Mouse (Mus musculus): ENCODE results near the gene Msh4. TPM values are rescaled to one million over a fixed set of nuclear protein-coding genes. Genes with fewer than 3 reads are reported as not detected.
"Not testable (repeated sequence)": the region's sequence is repeated elsewhere in the genome, so short reads cannot be mapped to it uniquely, and the experiment has no call there.

Msh4 gene
- polyA plus RNA-seq, 1 experiment from 2014 or later, result 0.27 TPM

GRCm38 (mm10) chr3:153864636-153865429 is 41.1 kb downstream of the Msh4 start:
- 88% methylated on average over 4 of the region's 4 CpGs for WGBS
- Histone ChIP-seq H3K4me3 (no peak overlapping the region), H3K9me3 (no peaks in the 10 kb centered on the region), H3K9ac (replicated peaks) (no peak overlapping the region), H3K27ac (replicated peaks) (no peak overlapping the region), H3K4me1 (no peaks in the 10 kb centered on the region), H3K27me3 (no peaks in the 10 kb centered on the region), H3K4me2 (replicated peaks) (no peak overlapping the region), H3K36me3 (no peaks in the 10 kb centered on the region)
- no peak for ATAC-seq (replicated peaks)

GRCm38 (mm10) chr3:153863816-153864215 is 42.1 kb downstream of the Msh4 start:
- no peak overlapping the region for H3K4me2 ChIP-seq (replicated peaks)
- no peaks in the 10 kb centered on the region for H3K27me3 ChIP-seq
- no peaks in the 10 kb centered on the region for H3K9me3 ChIP-seq
- H3K9ac ChIP-seq (replicated peaks), result no peak overlapping the region
- no peaks in the 10 kb centered on the region for H3K4me1 ChIP-seq
- no peak overlapping the region for H3K4me3 ChIP-seq
- no peak for ATAC-seq (replicated peaks)
- no peaks in the 10 kb centered on the region for H3K36me3 ChIP-seq
- no peak overlapping the region for H3K27ac ChIP-seq (replicated peaks)
- 86% methylated on average over 2 of the region's 2 CpGs for WGBS

GRCm38 (mm10) chr3:153860392-153860791 is 45.5 kb downstream of the Msh4 start:
- H3K4me3 ChIP-seq; H3K27me3 ChIP-seq; H3K9me3 ChIP-seq; H3K9ac ChIP-seq (replicated peaks); H3K36me3 ChIP-seq; H3K4me1 ChIP-seq; H3K27ac ChIP-seq (replicated peaks); H3K4me2 ChIP-seq (replicated peaks); ATAC-seq (replicated peaks): not testable (repeated sequence)
- 92% methylated on average over 8 of the region's 8 CpGs for WGBS

- H3K36me3 ChIP-seq, result no peaks in the 10 kb centered on the region
- H3K4me3 ChIP-seq, result no peak overlapping the region
- no peak for ATAC-seq (replicated peaks)
- H3K27ac ChIP-seq (replicated peaks), result no peak overlapping the region
- H3K9me3 ChIP-seq, result no peaks in the 10 kb centered on the region
- no peak overlapping the region for H3K4me2 ChIP-seq (replicated peaks)
- H3K9ac ChIP-seq (replicated peaks), result no peak overlapping the region
- no peaks in the 10 kb centered on the region for H3K4me1 ChIP-seq
- H3K27me3 ChIP-seq, result no peaks in the 10 kb centered on the region
- WGBS, result 78% methylated on average over 10 of the region's 10 CpGs
These were observed 47.5 kb downstream of the Msh4 start for GRCm38 (mm10) chr3:153858350-153859001.

- 87% methylated on average over 8 of the region's 8 CpGs for WGBS
- Histone ChIP-seq H3K27ac (replicated peaks) (no peak overlapping the region), H3K9ac (replicated peaks) (no peak overlapping the region), H3K27me3 (no peaks in the 10 kb centered on the region), H3K4me2 (replicated peaks) (no peak overlapping the region), H3K4me1 (no peaks in the 10 kb centered on the region), H3K4me3 (no peak overlapping the region), H3K36me3 (no peaks in the 10 kb centered on the region), H3K9me3 (no peaks in the 10 kb centered on the region)
- no peak for ATAC-seq (replicated peaks)
These were observed 53.7 kb downstream of the Msh4 start for GRCm38 (mm10) chr3:153852266-153852665.

GRCm38 (mm10) chr3:153850759-153851158 is 55.2 kb downstream of the Msh4 start:
- 74% methylated on average over 7 of the region's 7 CpGs for WGBS
- no peak for ATAC-seq (replicated peaks)
- no peak overlapping the region for H3K27ac ChIP-seq (replicated peaks)
- H3K4me1 ChIP-seq, result no peaks in the 10 kb centered on the region
- no peak overlapping the region for H3K4me3 ChIP-seq
- no peaks in the 10 kb centered on the region for H3K9me3 ChIP-seq
- no peak overlapping the region for H3K9ac ChIP-seq (replicated peaks)
- no peaks in the 10 kb centered on the region for H3K27me3 ChIP-seq
- no peaks in the 10 kb centered on the region for H3K36me3 ChIP-seq
- no peak overlapping the region for H3K4me2 ChIP-seq (replicated peaks)

- Histone ChIP-seq H3K27ac (replicated peaks) (no peak overlapping the region), H3K36me3 (no peaks in the 10 kb centered on the region), H3K27me3 (no peaks in the 10 kb centered on the region), H3K4me3 (no peak overlapping the region), H3K9ac (replicated peaks) (no peak overlapping the region), H3K4me2 (replicated peaks) (no peak overlapping the region), H3K9me3 (no peaks in the 10 kb centered on the region), H3K4me1 (no peaks in the 10 kb centered on the region)
- ATAC-seq (replicated peaks), result no peak
- 5% methylated on average over 5 of the region's 5 CpGs for WGBS
These were observed 56.4 kb downstream of the Msh4 start for GRCm38 (mm10) chr3:153849368-153850015.

- no peak overlapping the region for H3K27ac ChIP-seq (replicated peaks)
- no peaks in the 10 kb centered on the region for H3K36me3 ChIP-seq
- H3K9me3 ChIP-seq, result no peaks in the 10 kb centered on the region
- ATAC-seq (replicated peaks), result no peak
- 78% methylated on average over 7 of the region's 7 CpGs for WGBS
- no peak overlapping the region for H3K4me2 ChIP-seq (replicated peaks)
- no peak overlapping the region for H3K9ac ChIP-seq (replicated peaks)
- no peak overlapping the region for H3K4me3 ChIP-seq
- H3K27me3 ChIP-seq, result no peaks in the 10 kb centered on the region
- H3K4me1 ChIP-seq, result no peaks in the 10 kb centered on the region
These were observed 58.7 kb downstream of the Msh4 start for GRCm38 (mm10) chr3:153847207-153847733.

- Histone ChIP-seq H3K4me1 (no peaks in the 10 kb centered on the region), H3K4me3 (no peak overlapping the region), H3K9me3 (no peaks in the 10 kb centered on the region), H3K9ac (replicated peaks) (no peak overlapping the region), H3K4me2 (replicated peaks) (no peak overlapping the region), H3K27me3 (no peaks in the 10 kb centered on the region), H3K36me3 (no peaks in the 10 kb centered on the region), H3K27ac (replicated peaks) (no peak overlapping the region)
- ATAC-seq (replicated peaks), result no peak
- WGBS, result 94% methylated on average over 4 of the region's 4 CpGs
These were observed 59.8 kb downstream of the Msh4 start for GRCm38 (mm10) chr3:153846109-153846508.

GRCm38 (mm10) chr3:153845500-153845899 is 60.4 kb downstream of the Msh4 start:
- Histone ChIP-seq H3K9me3 (no peaks in the 10 kb centered on the region), H3K27me3 (no peaks in the 10 kb centered on the region), H3K4me3 (no peak overlapping the region), H3K4me2 (replicated peaks) (no peak overlapping the region), H3K27ac (replicated peaks) (no peak overlapping the region), H3K9ac (replicated peaks) (no peak overlapping the region), H3K4me1 (no peaks in the 10 kb centered on the region), H3K36me3 (no peaks in the 10 kb centered on the region)
- ATAC-seq (replicated peaks), result no peak
- WGBS, result 87% methylated on average over 2 of the region's 2 CpGs

GRCm38 (mm10) chr3:153844757-153845156 is 61.2 kb downstream of the Msh4 start:
- Histone ChIP-seq H3K4me3 (no peak overlapping the region), H3K27ac (replicated peaks) (no peak overlapping the region), H3K36me3 (no peaks in the 10 kb centered on the region), H3K9me3 (no peaks in the 10 kb centered on the region), H3K4me1 (no peaks in the 10 kb centered on the region), H3K9ac (replicated peaks) (no peak overlapping the region), H3K27me3 (no peaks in the 10 kb centered on the region), H3K4me2 (replicated peaks) (no peak overlapping the region)
- 95% methylated on average over 9 of the region's 9 CpGs for WGBS
- ATAC-seq (replicated peaks), result no peak

- H3K4me3 ChIP-seq, result no peak within 1 kb of the TSS
- H3K9me3 ChIP-seq, result no peaks in the 10 kb centered on the region
- H3K27ac ChIP-seq (replicated peaks), result no peak within 1 kb of the TSS
- no peaks in the 10 kb centered on the region for H3K27me3 ChIP-seq
- ATAC-seq (replicated peaks), result no peak
- WGBS, result 86% methylated on average over 10 of the region's 10 CpGs
- H3K9ac ChIP-seq (replicated peaks), result no peak within 1 kb of the TSS
- no peaks in the 10 kb centered on the region for H3K36me3 ChIP-seq
- no peak within 1 kb of the TSS for H3K4me2 ChIP-seq (replicated peaks)
- no peaks in the 10 kb centered on the region for H3K4me1 ChIP-seq
These were observed 61.9 kb downstream of the Msh4 start, which contains the start of gene Asb17 for GRCm38 (mm10) chr3:153844030-153844429. Gene Asb17, plus strand, starts transcription at chr3:153844209.

All from forebrain, embryonic 15.5 days (tissue).